Mouse (Mus musculus): Measurements from ENCODE around the gene Csdc2. TPM values are rescaled to one million over a fixed set of nuclear protein-coding genes. Genes with fewer than 3 reads are reported as not detected.

Gene Csdc2
- polyA plus RNA-seq, 1 experiment from 2014 or later: 72.8 TPM

DNA sequence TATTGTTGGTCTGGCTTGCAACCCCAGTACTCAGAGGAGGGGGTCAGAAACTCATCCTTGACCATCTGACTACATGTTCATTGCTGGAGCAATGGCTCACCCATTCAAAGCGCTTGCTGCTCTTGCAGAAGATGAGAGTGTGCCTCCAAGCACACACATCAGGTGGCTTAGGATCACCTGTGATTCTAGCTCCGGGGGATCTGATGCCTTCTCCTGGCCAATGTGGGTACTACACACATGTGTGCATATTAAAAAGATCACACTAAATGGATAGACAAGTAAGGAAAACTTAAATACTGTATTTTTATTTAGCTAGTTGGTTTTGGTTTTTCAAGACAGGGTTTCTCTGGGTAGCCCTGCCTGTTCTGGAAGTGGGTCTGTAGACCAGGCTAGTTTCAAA lies 4.5 kb downstream of the Csdc2 start:
- Histone ChIP-seq H3K27ac (ENCODE audit: low read depth, low read length) (no peak overlapping the region), H3K4me2 (ENCODE audit: low read length) (no peak overlapping the region), H3K36me3 (ENCODE audit: control insufficient read depth, insufficient read depth, low read length) (0 out of 2 replicates have a peak, but pooled peaks cover 5% of the 10 kb centered on the region), H3K9me3 (replicated peaks; ENCODE audit: control insufficient read depth, low read length) (no peaks in the 10 kb centered on the region), H3K4me3 (ENCODE audit: low read depth, low read length) (no peak overlapping the region), H3K27me3 (replicated peaks; ENCODE audit: control insufficient read depth, insufficient read depth, low read length) (no peaks in the 10 kb centered on the region), H3K9ac (ENCODE audit: low read length) (no peak overlapping the region), H3K4me1 (ENCODE audit: control insufficient read depth, insufficient read depth, low read length) (peaks cover 9% of the 10 kb centered on the region)
- DNase-seq (ENCODE audit: low spot score): no peak
- 96% methylated on average over 2 of the region's 2 CpGs for WGBS
- no peak for ATAC-seq

DNA sequence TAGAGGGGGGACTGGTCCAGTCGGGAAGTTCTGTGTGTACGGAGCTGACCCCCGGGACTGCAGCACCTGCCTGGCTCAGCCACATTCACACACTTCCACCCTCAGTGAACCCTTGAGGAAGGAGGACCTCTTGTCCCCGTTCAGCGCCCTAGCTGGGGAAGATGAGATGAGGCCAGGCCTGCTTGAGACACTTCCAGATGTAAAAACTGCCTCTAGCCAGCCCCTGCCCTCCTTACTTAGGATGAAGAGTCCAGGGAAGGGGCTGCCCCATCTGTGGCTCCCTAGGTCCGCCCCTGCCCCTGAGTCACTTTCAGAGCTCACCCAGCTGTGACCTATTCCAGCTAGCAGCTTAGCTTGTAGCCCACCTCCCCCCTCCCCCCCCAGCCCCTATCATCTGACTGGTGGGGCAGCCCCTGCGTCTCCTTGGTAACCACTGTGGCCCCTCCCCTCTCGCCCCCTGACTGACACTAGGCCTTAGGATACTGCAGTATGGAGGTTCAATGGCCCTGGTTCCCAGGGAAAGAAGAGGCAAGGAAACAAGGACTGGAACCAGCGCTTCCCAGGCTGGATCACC lies 6.7 kb downstream of the Csdc2 start:
- Histone ChIP-seq H3K4me2 (ENCODE audit: low read length) (no peak overlapping the region), H3K9me3 (replicated peaks; ENCODE audit: control insufficient read depth, low read length) (no peaks in the 10 kb centered on the region), H3K9ac (ENCODE audit: low read length) (no peak overlapping the region), H3K4me1 (ENCODE audit: control insufficient read depth, insufficient read depth, low read length) (no peaks in the 10 kb centered on the region), H3K27ac (ENCODE audit: low read depth, low read length) (no peak overlapping the region), H3K4me3 (ENCODE audit: low read depth, low read length) (no peak overlapping the region), H3K36me3 (ENCODE audit: control insufficient read depth, insufficient read depth, low read length) (0 out of 2 replicates have a peak, but pooled peaks cover 5% of the 10 kb centered on the region), H3K27me3 (replicated peaks; ENCODE audit: control insufficient read depth, insufficient read depth, low read length) (no peaks in the 10 kb centered on the region)
- DNase-seq (ENCODE audit: low spot score): no peak
- WGBS: 11% methylated on average over 9 of the region's 9 CpGs
- no peak for ATAC-seq

DNA sequence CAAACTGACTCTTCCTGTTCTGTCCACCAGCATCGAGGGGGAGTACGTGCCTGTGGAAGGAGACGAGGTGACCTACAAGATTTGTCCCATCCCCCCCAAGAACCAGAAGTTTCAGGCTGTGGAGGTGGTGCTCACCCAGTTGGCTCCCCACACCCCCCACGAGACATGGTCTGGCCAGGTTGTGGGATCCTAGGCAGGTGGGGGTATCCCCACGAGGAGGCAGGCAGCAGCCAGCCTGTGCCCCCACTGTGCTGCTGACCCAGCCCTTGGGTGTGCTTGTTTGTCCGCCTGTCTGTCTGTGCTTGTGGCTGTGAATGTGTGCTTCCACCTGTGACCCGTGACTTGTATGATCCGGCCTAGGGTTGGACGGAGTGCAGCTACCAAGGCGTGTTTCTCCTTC lies 12.5 kb downstream of the Csdc2 start:
- WGBS: 85% methylated on average over 10 of the region's 10 CpGs
- no peaks in the 10 kb centered on the region for H3K27me3 ChIP-seq (replicated peaks; ENCODE audit: control insufficient read depth, insufficient read depth, low read length)
- H3K4me2 ChIP-seq (ENCODE audit: low read length): no peak overlapping the region
- H3K4me1 ChIP-seq (ENCODE audit: control insufficient read depth, insufficient read depth, low read length): no peaks in the 10 kb centered on the region
- DNase-seq (ENCODE audit: low spot score) (no peak), ATAC-seq (no peak)
- no peak overlapping the region for H3K27ac ChIP-seq (ENCODE audit: low read depth, low read length)
- H3K36me3 ChIP-seq (ENCODE audit: control insufficient read depth, insufficient read depth, low read length): peaks cover 35% of the 10 kb centered on the region
- H3K4me3 ChIP-seq (ENCODE audit: low read depth, low read length): no peak overlapping the region
- no peak overlapping the region for H3K9ac ChIP-seq (ENCODE audit: low read length)
- H3K9me3 ChIP-seq (replicated peaks; ENCODE audit: control insufficient read depth, low read length): no peaks in the 10 kb centered on the region

DNA sequence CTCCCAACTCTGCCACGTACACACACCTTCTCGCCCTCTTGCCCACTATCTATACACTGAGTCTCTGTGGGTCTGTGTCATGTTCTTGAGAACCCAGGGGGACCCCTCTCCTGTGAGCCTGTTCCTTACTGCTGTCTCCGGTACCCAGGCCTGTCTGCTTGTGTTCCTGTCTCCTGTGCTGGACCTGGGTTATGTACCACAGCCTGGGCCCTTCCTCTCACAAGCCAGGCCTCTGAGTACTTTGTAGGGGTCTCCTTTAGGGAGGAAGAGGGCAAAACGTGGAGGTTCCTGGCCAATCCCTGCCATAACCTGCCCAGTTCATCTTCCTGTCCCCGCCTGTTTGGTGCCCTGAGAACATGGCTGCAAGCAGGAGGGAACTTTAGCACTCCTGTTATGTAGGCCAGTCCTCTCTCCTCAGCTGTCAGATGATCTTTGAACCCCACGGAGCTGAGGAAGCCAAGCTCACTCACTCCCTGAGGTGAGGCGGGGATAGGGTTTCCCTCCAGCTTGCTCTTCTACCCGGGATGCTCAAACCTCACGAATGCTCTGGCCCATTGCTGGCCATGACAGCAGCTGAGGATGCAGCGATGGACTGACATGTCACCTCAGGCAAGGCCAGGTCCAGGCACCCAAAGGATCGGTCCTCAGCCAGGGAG lies 13.0 kb downstream of the Csdc2 start:
- H3K4me2 ChIP-seq (ENCODE audit: low read length): no peak overlapping the region
- peaks cover 40% of the 10 kb centered on the region for H3K36me3 ChIP-seq (ENCODE audit: control insufficient read depth, insufficient read depth, low read length)
- DNase-seq (ENCODE audit: low spot score) (no peak), ATAC-seq (no peak)
- no peak overlapping the region for H3K4me3 ChIP-seq (ENCODE audit: low read depth, low read length)
- no peaks in the 10 kb centered on the region for H3K27me3 ChIP-seq (replicated peaks; ENCODE audit: control insufficient read depth, insufficient read depth, low read length)
- WGBS: 76% methylated on average over 11 of the region's 11 CpGs
- no peak overlapping the region for H3K27ac ChIP-seq (ENCODE audit: low read depth, low read length)
- no peak overlapping the region for H3K9ac ChIP-seq (ENCODE audit: low read length)
- H3K9me3 ChIP-seq (replicated peaks; ENCODE audit: control insufficient read depth, low read length): no peaks in the 10 kb centered on the region
- no peaks in the 10 kb centered on the region for H3K4me1 ChIP-seq (ENCODE audit: control insufficient read depth, insufficient read depth, low read length)

DNA sequence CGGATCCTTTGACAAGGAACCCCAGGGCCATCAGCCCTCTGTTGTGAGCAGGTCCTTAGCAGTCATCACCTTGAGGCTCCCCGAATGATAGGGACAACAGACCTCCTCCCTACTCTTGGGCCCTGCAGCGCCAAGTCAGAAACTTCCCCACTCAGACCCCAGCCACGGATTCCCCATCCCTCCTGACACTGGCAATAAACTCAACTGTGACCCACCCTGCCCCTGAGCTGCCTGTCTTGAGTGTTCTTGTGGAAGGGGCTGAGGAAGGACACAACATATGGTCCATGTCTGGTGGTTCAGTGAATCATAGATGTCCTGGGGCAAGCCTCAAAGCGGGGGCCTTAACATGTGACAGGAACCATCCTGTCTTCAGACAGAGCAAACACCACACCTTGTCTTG lies 14.2 kb downstream of the Csdc2 start:
- WGBS: 93% methylated on average over 5 of the region's 5 CpGs
- no peaks in the 10 kb centered on the region for H3K27me3 ChIP-seq (replicated peaks; ENCODE audit: control insufficient read depth, insufficient read depth, low read length)
- H3K4me2 ChIP-seq (ENCODE audit: low read length): no peak overlapping the region
- no peak overlapping the region for H3K27ac ChIP-seq (ENCODE audit: low read depth, low read length)
- H3K9ac ChIP-seq (ENCODE audit: low read length): no peak overlapping the region
- no peaks in the 10 kb centered on the region for H3K9me3 ChIP-seq (replicated peaks; ENCODE audit: control insufficient read depth, low read length)
- DNase-seq (ENCODE audit: low spot score): no peak
- H3K4me1 ChIP-seq (ENCODE audit: control insufficient read depth, insufficient read depth, low read length): no peaks in the 10 kb centered on the region
- H3K36me3 ChIP-seq (ENCODE audit: control insufficient read depth, insufficient read depth, low read length): peaks cover 51% of the 10 kb centered on the region
- ATAC-seq: no peak
- no peak overlapping the region for H3K4me3 ChIP-seq (ENCODE audit: low read depth, low read length)

DNA sequence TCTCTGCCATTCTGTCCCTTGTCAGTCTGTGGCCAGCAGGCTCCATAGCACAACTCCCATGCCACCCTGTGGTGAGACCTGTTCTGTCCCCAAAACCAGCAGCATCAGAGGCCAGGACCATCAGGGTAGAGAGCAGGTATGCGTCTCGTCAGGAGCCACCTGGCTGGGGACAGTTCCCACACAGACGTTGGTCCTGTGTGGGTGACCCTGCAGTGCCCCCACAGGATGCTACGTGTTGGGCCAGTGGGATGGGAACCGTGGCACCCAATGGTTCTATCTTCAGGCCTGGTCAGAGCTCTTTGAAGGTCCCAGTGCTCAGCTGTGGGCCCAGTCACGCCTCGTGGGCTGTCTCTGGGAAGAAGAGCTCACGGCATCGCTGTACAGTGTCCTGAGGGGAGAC lies 14.6 kb downstream of the Csdc2 start:
- Histone ChIP-seq H3K4me1 (ENCODE audit: control insufficient read depth, insufficient read depth, low read length) (no peaks in the 10 kb centered on the region), H3K9me3 (replicated peaks; ENCODE audit: control insufficient read depth, low read length) (no peaks in the 10 kb centered on the region), H3K27me3 (replicated peaks; ENCODE audit: control insufficient read depth, insufficient read depth, low read length) (no peaks in the 10 kb centered on the region), H3K27ac (ENCODE audit: low read depth, low read length) (no peak overlapping the region), H3K9ac (ENCODE audit: low read length) (no peak overlapping the region), H3K36me3 (ENCODE audit: control insufficient read depth, insufficient read depth, low read length) (peaks cover 51% of the 10 kb centered on the region), H3K4me3 (ENCODE audit: low read depth, low read length) (no peak overlapping the region), H3K4me2 (ENCODE audit: low read length) (no peak overlapping the region)
- DNase-seq (ENCODE audit: low spot score) (no peak), ATAC-seq (no peak)
- 94% methylated on average over 9 of the region's 9 CpGs for WGBS

DNA sequence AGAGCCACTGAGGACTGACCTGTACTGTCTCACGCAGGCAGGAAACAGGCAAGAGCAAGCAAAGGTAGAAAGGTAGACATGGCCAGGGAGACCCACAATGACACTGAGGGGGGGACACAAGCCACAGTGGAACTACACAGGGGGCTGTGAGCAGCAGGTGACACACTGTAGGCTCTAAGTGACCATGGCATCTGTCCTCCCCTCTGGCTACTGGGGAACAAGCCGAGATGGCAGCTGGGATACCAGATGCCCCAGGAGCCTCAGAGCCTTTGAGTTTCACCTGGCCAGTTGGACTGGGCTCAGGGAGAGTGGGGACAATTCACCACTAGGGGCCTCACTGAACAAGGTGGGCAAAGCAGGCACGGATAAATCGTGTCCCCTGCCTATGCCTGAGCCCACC lies 15.8 kb downstream of the Csdc2 start:
- Histone ChIP-seq H3K36me3 (ENCODE audit: control insufficient read depth, insufficient read depth, low read length) (peaks cover 51% of the 10 kb centered on the region), H3K4me1 (ENCODE audit: control insufficient read depth, insufficient read depth, low read length) (no peaks in the 10 kb centered on the region), H3K27me3 (replicated peaks; ENCODE audit: control insufficient read depth, insufficient read depth, low read length) (no peaks in the 10 kb centered on the region), H3K27ac (ENCODE audit: low read depth, low read length) (no peak overlapping the region), H3K9ac (ENCODE audit: low read length) (no peak overlapping the region), H3K4me2 (ENCODE audit: low read length) (no peak overlapping the region), H3K9me3 (replicated peaks; ENCODE audit: control insufficient read depth, low read length) (no peaks in the 10 kb centered on the region), H3K4me3 (ENCODE audit: low read depth, low read length) (no peak overlapping the region)
- ATAC-seq (no peak), DNase-seq (ENCODE audit: low spot score) (no peak)
- WGBS: 76% methylated on average over 4 of the region's 4 CpGs

DNA sequence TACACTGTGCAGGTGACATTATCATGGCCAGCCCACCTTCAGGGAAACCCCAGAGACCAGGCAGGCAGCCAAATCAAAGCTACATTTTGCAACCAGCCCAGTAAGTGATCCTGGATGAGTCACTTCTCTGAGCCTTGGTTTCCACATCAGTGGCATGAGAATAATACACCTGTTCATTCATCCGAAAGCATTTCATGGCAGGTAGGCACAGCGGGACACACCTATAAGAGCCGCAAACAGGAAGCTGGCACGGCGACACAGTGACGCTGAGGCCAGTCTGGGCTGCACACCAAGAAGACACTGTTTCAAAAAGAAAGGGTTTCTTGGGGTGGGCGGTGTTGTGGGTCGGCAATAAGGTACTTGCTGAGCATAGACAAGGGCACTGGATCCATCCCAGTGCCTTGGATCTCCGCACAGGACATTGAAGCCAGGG lies 17.6 kb downstream of the Csdc2 start:
- H3K4me1 ChIP-seq (ENCODE audit: control insufficient read depth, insufficient read depth, low read length): no peaks in the 10 kb centered on the region
- 92% methylated on average over 9 of the region's 9 CpGs for WGBS
- no peak overlapping the region for H3K27ac ChIP-seq (ENCODE audit: low read depth, low read length)
- H3K4me2 ChIP-seq (ENCODE audit: low read length): no peak overlapping the region
- H3K27me3 ChIP-seq (replicated peaks; ENCODE audit: control insufficient read depth, insufficient read depth, low read length): no peaks in the 10 kb centered on the region
- H3K9ac ChIP-seq (ENCODE audit: low read length): no peak overlapping the region
- DNase-seq (ENCODE audit: low spot score) (no peak), ATAC-seq (no peak)
- H3K4me3 ChIP-seq (ENCODE audit: low read depth, low read length): no peak overlapping the region
- peaks cover 49% of the 10 kb centered on the region for H3K36me3 ChIP-seq (ENCODE audit: control insufficient read depth, insufficient read depth, low read length)
- H3K9me3 ChIP-seq (replicated peaks; ENCODE audit: control insufficient read depth, low read length): no peaks in the 10 kb centered on the region

DNA sequence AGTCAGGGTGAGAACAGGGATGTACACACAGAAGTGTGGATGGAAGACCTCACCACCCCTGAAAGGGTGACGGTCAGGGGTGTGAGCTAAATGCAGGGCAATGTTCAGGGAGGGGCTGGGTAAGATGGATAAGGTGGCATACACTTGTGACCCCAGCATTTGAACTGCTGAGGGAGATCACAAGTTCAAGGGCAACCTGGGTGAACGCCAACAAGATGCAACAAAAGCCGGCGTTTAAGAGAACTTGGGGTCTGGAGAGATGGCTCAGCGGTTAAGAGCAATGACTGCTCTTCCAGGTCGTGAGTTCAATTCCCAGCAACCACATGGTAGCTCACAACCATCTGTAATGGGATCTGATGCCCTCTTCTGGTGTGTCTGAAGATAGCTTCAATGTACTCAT lies 18.2 kb downstream of the Csdc2 start:
- H3K27ac ChIP-seq (ENCODE audit: low read depth, low read length): no peak overlapping the region
- no peak for ATAC-seq
- no peak overlapping the region for H3K4me3 ChIP-seq (ENCODE audit: low read depth, low read length)
- peaks cover 44% of the 10 kb centered on the region for H3K36me3 ChIP-seq (ENCODE audit: control insufficient read depth, insufficient read depth, low read length)
- 90% methylated on average over 6 of the region's 6 CpGs for WGBS
- H3K4me2 ChIP-seq (ENCODE audit: low read length): no peak overlapping the region
- no peak overlapping the region for H3K9ac ChIP-seq (ENCODE audit: low read length)
- no peaks in the 10 kb centered on the region for H3K27me3 ChIP-seq (replicated peaks; ENCODE audit: control insufficient read depth, insufficient read depth, low read length)
- DNase-seq (ENCODE audit: low spot score): no peak
- H3K4me1 ChIP-seq (ENCODE audit: control insufficient read depth, insufficient read depth, low read length): no peaks in the 10 kb centered on the region
- H3K9me3 ChIP-seq (replicated peaks; ENCODE audit: control insufficient read depth, low read length): no peaks in the 10 kb centered on the region
